Mouse (Mus musculus) adrenal gland, postnatal 25 days (tissue): ENCODE results near the gene Baz2a. TPM values are rescaled to one million over a fixed set of nuclear protein-coding genes. Genes with fewer than 3 reads are reported as not detected.
"Not testable (repeated sequence)": the region's sequence is repeated elsewhere in the genome, so short reads cannot be mapped to it uniquely, and the experiment has no call there.

Source experiments
- DNase-seq: peaks from one replicate; pipeline ENCODE4 v3.0.0; 2021; ENCODE audit warnings: mixed read lengths
- long read RNA-seq: library from polyadenylated mRNA; stranded (forward); transcript quantifications from one replicate; pipeline ENCODE4 v2.0.0, GENCODE M21; 2021
- total RNA-seq: library from RNA; stranded (reverse); gene quantifications from 2 replicates; pipeline ENCODE4 v1.2.3, GENCODE M21; 2021

The Baz2a gene
- total RNA-seq, result 52.2 and 73.2 TPM in 2 replicates
- long read RNA-seq, partial matches to known transcripts, result 5 of 8 reads
- long read RNA-seq, other reads (novel, unspliced or antisense), result 3 of 8 reads

GRCm38 (mm10) chr10:128091564-128092505, at the start of gene Baz2a:
Baz2a (plus strand) TSS chr10:128091577.
- DNase-seq, result peak; percentile 74

GRCm38 (mm10) chr10:128041636-128042035, 49.7 kb upstream of the Baz2a start:
- DNase-seq, result no peak

- no peak for DNase-seq
These were observed 48.9 kb upstream of the Baz2a start for GRCm38 (mm10) chr10:128042466-128042865.

GRCm38 (mm10) chr10:128043041-128043835, 48.1 kb upstream of the Baz2a start:
- DNase-seq, result no peak

- no peak for DNase-seq
These were observed 43.2 kb upstream of the Baz2a start for GRCm38 (mm10) chr10:128048157-128048556.

- DNase-seq, result no peak
These were observed 41.6 kb upstream of the Baz2a start for GRCm38 (mm10) chr10:128049741-128050140.

GRCm38 (mm10) chr10:128050355-128050754, 41.0 kb upstream of the Baz2a start:
- DNase-seq, result no peak

- no peak for DNase-seq
These were observed 39.8 kb upstream of the Baz2a start for GRCm38 (mm10) chr10:128051589-128051988.

- not testable (repeated sequence) for DNase-seq
These were observed 39.2 kb upstream of the Baz2a start for GRCm38 (mm10) chr10:128052136-128052535.

- DNase-seq, result no peak
These were observed 38.4 kb upstream of the Baz2a start for GRCm38 (mm10) chr10:128053001-128053400.

- no peak for DNase-seq
These were observed 33.2 kb upstream of the Baz2a start for GRCm38 (mm10) chr10:128058184-128058583.

GRCm38 (mm10) chr10:128058601-128059151, 32.7 kb upstream of the Baz2a start, which contains the start of gene Ptges3:
Ptges3 (plus strand) TSS chr10:128058954.
- peak; percentile 98 for DNase-seq

- peak; percentile 50 for DNase-seq
These were observed 32.0 kb upstream of the Baz2a start for GRCm38 (mm10) chr10:128059207-128059981.

GRCm38 (mm10) chr10:128061109-128061508, 30.3 kb upstream of the Baz2a start:
- DNase-seq, result no peak

- no peak for DNase-seq
These were observed 29.0 kb upstream of the Baz2a start for GRCm38 (mm10) chr10:128062221-128062989.

GRCm38 (mm10) chr10:128066072-128066471, 25.3 kb upstream of the Baz2a start:
- DNase-seq, result no peak

GRCm38 (mm10) chr10:128069201-128069600, 22.2 kb upstream of the Baz2a start:
- no peak for DNase-seq

- DNase-seq, result not testable (repeated sequence)
These were observed 20.9 kb upstream of the Baz2a start for GRCm38 (mm10) chr10:128070432-128070831.

GRCm38 (mm10) chr10:128078269-128078668, 13.1 kb upstream of the Baz2a start:
- not testable (repeated sequence) for DNase-seq

GRCm38 (mm10) chr10:128080496-128080895, 10.9 kb upstream of the Baz2a start:
- DNase-seq, result no peak
